Mouse (Mus musculus) embryo, embryonic 11.5 days (tissue): ENCODE data around the gene a.
"Not testable (repeated sequence)": the region's sequence is repeated elsewhere in the genome, so short reads cannot be mapped to it uniquely, and the experiment has no call there.

Experiments
- DNase-seq: peaks from one replicate; pipeline ENCODE4 v3.0.0-alpha.2; 2012; ENCODE audit warnings: low read depth, low spot score

The a gene

DNA sequence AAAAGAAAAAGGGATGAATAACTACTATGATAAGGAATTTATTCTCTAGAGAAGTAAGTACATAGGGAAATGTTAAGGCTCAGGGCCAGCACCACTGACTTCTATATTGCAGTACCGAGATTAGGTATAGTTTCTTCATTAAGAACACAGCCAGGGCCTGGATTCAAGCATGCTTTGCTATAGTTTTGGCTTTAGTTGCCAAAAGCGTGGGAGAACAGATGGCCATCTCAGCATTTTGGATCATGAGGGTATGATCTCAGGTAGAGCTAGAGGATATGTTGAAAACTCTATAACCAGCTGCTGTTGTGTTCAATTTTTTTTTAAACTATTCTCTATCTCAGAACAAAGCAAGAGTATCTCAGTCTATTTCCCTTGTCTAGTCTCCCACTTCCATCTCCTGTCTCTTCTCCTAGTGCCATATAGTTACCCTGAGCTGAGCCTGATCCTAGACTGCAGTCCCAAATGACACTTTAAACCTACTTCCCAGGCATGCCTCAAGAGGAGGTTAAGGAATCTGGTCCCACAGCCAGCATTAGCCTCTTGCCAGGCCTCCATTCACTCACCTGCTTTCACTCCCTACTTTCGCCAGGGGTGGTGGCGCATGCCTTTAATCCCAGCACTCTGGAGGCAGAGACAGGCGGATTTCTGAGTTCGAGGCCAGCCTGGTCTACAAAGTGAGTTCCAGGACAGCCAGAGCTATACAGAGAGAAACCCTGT lies 43.1 kb downstream of the a start:
- no peak for DNase-seq

DNA sequence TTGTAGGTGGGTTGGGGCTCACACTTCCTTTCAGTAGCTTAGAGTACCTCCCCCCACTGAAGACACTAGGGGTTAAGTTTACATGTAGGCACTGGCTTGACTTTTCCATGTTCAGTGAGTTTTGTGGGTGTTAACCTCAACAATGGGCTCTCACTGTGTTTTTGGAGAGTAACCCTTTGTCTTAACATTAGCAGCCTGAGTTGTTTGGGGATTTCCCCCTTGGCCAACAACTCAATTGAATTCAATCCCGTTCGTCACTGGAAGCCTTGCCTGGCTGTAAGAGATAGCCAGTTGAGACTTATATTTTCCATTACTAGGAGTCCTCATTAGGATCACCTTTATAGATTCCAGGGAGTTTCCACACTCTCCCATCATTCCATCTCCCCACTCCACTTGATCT lies 45.3 kb downstream of the a start:
- DNase-seq: no peak

DNA sequence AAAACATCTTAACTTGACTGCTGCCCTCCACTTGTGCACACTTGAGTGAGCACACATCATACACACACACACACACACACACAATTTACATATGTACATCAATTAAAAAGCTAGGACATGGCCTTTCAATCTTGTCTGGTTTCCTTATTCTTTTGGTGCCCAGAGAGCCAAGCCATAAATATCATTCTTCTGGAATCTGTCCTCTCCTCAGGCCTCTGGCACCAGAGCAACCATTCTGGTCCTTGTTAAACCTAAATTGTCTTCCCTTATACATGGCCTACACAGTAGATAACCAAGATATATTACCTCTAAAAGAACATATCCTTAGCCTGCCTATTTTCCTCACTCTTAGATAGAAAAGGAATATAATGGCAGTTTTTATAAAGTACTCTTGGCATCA lies 56.9 kb downstream of the a start:
- no peak for DNase-seq

DNA sequence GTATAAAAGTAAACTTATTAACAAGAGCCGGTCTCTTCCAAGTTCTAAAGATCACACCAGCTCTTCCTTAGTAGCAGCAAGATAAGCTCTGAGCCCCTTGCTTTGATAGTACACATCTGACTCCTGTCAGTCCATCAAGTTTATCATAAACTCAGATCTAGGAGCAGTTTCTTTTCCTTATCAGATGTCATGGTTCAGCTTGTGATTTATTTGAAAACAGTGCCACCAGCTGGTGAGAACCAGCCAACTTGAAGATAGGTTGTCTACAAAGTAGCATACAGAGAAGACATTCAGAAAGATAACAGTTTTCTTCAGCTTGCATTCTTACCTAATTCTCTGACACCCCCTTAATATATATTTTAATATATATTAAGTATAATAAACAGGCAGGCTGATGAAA lies 64.2 kb downstream of the a start:
- peak; percentile 32 for DNase-seq

DNA sequence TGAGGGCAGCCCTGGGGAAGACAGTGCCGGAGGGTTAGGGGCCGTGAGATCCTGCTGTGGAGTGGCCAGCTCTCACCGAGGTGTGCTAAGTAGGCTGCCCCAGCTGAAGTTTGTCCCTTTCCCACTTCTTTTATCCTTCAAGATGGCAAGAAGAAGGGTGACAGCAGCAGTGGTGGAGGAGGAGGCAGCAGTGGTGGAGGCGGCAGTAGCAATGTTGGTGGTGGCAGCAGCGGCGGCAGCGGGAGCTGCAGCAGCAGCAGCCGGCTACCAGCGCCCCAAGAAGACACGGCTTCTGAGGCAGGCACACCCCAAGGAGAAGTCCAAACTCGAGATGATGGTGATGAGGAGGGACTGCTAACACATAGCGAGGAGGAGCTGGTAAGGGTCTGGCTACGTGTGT lies 72.5 kb downstream of the a start:
- no peak for DNase-seq

DNA sequence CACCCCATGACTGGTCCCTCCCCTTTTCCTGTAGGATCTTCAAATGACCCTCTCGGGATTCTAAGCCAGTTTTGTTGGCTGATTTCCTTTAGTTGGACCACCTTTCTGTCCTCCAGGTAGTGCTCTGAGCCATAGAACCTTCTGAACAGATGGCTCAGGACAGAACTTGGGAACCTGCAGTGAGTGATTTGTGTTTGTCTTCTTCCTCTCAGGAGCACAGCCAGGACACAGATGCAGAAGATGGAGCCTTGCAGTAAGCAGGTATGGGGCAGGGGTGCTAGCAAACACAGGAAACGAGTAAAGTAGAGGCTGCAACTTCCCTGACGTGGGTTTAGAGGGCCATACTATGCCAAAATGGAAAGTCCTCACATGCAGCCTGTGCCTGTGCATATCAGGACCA lies 74.5 kb downstream of the a start:
- no peak for DNase-seq

DNA sequence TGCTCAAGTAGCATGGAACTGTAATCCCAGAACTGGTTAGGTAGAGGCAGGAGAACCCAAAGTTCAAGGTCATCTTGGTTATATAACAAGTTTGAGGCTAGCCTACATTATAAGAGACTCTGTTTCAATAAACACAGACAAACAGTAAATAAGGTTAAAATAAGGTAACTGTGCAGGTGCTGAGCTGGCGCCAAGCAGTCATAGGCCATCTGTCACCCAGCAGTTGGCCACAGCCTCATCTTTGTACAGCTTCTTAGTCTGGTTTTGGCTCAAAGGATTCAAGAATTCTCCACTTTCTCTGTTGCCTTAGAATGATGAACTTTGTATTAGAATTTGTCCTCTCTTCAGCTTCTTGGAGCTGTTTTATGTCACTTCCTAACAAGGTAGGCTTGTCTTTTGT lies 76.9 kb downstream of the a start:
- no peak for DNase-seq

DNA sequence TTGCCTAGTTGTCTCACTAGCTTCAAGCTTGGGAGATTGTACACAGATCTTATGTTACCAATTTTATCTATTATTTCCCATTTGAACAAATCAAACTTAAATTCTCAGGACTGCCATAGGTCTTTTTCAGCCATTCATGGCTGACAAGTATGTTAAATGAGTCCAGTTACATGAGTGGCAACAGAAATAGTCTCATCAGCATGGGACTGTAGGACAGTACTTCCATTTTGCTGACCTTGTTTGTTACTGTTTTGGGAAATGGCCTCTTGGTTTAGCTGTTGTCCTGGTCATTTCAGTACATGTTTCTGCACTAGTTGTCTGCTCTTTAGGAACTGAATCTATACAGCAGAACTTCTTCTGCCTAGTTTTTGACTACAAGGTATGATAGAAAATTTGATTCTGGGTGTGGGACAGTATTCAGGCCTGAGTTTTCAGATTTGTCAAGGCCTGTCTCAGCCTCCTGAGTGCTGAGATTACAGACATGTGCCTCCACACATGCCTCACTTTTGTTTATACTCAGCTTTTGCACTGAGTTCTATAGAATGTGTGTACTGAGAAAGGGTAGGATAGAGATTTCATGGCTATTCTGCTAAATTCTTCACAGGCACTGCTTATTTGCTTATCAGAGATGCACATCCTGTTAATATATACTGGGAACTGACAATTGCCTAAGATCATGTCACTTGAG lies 78.9 kb downstream of the a start:
- no peak for DNase-seq

DNA sequence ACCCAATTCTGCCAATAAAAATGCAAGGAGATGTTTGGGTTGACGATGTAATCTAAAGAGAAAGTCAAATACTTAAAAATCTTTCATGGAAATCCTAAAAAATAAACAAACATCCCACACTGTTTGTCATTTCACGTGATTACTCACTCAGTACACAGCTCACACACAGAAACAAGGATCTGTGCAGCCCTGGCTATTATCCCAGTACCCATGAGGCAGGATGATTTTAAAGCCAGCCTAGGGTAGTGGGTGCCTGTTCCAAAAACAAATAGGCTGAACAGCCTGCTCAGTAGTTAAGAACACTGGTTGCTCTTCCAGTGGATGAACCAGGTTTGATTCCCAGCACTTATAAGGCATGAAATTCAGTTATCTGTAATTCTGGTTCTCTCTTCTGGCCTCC lies 85.4 kb downstream of the a start:
- no peak for DNase-seq

DNA sequence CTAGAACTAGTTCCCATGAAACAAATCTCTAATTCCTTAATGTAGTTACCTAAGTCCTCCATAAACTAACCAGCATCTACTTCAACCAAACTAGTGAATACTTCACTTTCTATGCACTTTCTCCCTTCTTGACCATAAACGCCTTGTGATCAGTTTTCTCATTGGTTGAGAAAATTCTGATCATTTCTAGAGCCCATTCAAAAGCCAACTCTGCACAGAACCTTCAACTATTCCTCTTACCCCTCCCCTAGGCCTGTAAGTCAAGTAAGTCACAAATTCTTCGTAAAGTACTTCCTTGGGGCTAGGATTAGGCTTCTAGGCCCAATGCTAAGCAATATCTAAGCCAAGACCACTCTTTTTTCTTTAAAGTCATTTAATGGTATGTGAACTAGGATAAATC lies 100.4 kb downstream of the a start:
- no peak for DNase-seq

DNA sequence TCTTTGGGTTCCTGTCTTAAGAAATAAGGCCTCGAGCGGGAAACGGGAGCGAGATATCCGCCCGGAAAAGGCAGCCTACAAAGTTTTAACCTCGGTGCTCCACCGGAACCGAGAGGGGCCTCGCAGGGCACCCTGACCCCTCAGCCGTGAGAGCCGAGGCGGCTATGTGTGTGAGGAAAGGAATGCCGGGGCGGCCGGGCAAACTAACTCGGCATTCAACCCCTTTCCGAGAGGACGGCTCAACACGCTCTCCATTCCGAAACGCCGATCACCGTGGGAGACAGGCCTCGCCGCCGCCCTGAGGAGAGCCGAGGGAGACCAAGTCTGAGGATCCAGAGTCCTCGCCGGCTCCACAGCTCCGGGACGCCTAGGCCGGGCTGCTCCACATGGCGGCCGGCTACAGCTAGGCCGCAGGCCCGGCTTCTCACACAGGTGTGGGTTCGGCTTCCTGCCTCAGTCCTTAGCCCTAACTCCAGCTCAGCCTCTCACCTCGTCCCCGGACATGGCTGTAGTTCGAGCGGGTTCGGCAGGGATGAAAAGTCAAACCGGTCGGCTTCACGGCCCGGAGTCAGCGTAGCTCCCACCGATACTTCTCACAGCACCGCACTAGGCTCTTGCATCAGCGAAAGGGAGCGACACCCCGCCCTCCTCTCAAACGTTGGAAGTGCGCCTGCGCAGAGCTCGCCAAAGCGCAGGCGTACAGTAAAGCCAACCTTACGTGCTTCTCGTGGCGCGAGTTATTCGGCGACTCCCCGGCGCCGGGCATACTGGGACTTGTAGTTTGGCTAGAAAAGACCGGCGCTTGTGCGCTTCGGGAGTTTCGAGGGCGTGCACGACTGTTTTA lies 101.2 kb downstream of the a start, which contains the start of gene Eif2s2:
Gene Eif2s2, minus strand, starts transcription at position 735 of the 844 bp plus-strand sequence.
- peak; percentile 99 for DNase-seq

DNA sequence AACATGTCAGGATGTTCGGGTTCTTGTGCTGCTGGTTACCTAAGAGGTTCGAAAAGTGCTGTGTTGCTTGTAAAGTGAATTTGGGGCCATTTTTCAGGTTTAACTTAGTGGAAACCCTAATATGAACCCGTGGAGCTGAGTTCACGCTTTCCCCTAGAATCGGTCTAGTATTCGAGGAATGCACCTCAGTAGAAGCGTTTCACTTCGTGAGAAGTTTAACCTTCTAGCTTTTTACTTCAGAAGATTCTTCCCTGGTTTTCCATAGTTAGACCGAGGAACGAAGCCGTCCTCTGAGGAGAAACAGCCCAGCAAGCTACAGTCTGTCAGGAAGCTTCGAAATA lies 101.8 kb downstream of the a start:
- no peak for DNase-seq

DNA sequence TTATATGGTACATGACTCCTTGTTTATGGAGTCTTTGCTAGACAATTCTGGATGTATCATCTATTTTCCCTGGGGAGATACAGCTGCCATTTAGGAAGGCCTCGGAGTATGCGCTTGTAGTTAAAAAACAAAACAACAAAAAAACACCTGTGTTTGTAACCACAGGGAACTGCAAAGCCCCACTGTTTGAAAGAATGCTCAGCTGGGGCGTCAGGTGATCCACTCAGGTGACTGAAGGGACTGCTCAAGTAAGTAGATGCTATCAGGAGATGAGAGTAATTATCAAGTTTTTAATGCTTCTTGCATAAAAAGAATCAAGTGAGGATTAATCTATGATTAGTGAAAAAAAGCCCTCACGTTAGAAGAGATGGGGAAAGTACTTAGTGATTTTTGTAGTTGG lies 102.3 kb downstream of the a start:
- DNase-seq: no peak

DNA sequence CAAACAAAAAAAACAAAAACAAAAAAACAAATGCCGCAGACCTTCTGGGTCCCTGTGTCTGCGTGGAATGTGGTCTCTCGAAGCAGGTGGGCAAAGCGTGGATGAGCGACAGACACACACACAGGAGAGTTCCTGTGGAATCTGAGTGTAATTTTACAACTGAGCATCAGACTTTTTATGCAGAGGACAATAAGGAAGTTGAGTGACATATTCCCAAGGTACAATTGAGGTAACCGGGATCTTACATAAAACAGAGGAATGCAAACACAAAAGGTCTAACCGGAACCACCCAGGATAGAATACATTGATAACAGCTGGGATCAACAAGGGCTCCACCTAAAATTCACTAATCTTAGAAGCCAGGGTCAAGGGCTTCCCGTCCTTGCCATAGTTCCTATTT lies 107.8 kb downstream of the a start:
- DNase-seq: not testable (repeated sequence)

DNA sequence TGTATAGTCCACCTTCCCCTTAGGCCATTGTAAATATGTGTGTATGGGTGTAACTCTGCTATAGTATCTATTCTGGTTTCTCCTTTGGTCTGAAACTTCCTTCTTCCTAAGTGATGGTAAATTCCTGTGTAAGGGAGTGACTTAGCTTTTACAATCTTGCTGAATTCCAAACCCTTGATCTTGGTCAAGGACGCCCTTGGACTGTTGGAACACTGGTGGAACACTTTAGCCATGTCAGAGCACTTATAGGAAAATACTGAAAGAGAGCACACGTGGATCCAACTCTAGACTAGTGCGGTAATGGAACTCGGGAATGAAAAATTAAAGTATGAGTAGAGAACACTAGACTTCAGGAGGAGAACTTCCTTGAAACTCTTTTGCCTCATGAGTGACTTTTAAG lies 108.2 kb downstream of the a start:
- not testable (repeated sequence) for DNase-seq

DNA sequence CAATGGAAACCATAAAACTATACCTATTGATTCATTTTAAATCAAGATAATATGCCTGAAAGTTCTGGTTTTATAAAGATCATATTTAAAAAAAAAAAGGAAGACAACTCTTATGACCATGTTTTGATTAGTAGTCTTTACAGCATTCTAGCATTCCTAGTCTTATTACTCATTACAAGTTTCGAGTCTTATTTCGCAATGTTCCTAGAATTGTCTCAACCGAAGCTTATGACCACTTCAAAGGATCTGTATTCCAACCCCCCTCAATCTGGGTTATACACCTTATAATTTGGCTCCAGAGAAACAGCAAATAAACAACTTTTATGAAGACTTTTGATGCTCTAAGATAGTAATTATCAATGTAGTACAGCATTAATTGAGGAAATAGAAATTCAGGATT lies 110.9 kb downstream of the a start:
- no peak for DNase-seq

DNA sequence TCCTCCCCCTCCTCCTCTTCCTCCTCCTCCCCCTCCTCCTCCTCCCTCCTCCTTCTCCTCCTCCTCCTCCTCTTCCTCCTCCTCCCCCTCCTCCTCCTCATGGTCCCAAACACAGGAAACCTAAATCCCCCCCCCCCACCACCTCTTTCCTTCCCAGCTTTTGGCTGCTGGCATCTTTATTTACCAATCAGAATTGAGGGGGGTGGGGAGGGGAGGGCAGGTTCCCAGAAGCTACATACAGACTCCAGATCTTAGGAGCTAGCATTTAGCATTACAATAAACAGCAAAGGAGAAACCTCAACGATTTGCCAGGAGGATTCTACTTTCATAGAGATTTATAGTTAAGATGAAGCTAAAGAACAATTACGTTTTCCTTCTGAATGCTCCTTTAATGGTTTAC lies 114.6 kb downstream of the a start:
- DNase-seq: no peak

DNA sequence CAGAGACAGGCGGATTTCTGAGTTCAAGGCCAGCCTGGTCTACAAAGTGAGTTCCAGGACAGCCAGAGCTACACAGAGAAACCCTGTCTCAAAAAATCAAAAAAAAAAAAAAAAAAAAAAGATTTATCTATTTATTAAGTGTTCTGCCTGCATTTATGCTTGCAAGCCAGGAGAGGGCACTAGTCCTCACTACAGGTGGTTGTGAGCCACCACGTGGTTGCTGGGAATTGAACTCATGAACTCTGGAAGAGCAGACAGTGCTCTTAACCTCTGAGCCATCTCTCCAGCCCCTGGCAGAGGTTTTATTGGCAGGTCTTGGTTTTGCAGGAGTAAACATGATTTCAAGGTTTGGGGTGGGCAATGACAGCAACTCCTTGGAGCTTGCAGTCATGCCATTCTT lies 117.0 kb downstream of the a start:
- DNase-seq: not testable (repeated sequence)

DNA sequence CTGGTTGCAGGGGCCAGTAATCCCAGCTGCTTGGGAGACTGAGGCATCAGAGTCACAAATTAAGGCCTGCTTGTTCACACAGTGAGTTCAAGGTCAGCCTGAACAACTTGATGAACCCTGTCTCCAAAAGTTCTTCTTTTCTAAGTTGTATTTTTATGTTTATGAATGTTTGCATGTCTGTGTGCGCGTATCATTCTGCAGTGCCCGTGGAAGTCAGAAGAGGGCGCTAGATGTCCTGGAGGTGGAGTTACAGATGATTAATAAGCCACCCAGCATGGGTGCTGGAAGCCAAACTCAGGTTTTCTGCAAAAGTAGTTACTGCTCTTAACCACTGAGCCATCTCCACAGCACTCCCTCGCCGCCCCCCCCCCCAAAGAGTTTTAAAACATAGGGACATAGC lies 118.6 kb downstream of the a start:
- no peak for DNase-seq

DNA sequence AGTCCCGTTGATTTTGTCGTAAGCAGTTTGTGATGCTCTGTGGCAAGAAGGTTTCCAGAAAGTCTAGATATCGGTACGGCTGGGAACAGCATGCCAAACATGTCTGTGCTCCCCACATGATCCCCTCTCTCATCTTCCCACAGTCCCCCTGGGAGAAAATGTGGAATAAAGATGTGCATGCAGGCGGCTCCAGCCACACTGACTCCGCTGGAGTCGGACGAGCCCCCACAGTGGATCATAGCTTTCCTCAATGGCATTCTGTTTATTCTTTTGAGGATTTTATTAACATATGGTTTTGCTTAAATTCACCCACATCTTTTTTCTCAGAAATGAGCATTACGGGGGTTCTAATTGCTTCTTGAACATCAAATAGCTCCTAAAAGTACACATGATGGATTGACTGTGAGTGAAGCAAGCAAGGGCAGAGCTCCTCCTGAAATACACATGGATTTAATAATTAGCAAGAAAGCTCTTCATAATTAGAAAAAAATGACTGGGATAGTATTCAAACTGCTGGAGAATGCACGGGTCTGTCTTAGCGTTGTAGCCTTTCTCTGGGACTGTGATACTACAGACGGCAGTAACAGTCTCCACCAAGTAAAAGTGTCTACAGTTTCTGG lies 124.8 kb downstream of the a start:
- no peak for DNase-seq

DNA sequence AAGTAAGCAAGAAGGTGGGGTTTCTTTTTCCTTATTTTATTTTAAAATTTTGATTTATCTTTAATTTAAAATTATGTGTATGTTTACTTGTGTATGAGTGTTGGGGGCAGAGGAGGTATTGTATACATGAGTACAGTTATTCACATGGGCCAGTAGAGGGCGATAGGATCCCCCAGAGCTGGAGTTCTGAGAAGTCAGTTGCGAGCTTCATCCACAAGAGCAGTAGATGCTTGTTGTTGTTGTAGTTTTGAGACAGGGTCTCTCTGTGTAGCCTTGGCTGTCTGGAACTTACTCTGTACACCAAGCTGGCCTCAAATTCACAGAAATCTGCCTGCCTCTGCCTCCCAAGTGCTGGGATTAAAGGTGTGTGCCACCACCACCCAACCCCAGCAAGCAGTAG lies 125.3 kb downstream of the a start:
- no peak for DNase-seq
